Mouse (Mus musculus): ENCODE measurements at regions not wholly inside any gene's neighbourhood (a gene's known extent, or its start where the extent isn't known, plus 50 kb on each side); places are given as distances from the start of the nearest gene placed in this dataset.
A peak's percentile ranks its signal among the peaks of the same experiment; 100 is the strongest.

- DNase-seq: no peak
Measured at GRCm38 (mm10) chr8:23314275-23315123, 903.3 kb downstream of the Mrps31 start.

GRCm38 (mm10) chr8:23319556-23319955 lies 908.4 kb downstream of the Mrps31 start:
- peak; percentile 13 for DNase-seq

- DNase-seq: no peak
Measured at GRCm38 (mm10) chr8:23321166-23321565, 910.0 kb downstream of the Mrps31 start.

- DNase-seq: no peak
Measured at GRCm38 (mm10) chr8:23327283-23327682, 916.1 kb downstream of the Mrps31 start.

GRCm38 (mm10) chr8:23344161-23344560 lies 933.0 kb downstream of the Mrps31 start:
- peak; percentile 35 for DNase-seq

GRCm38 (mm10) chr8:23351367-23351930 lies 940.3 kb downstream of the Mrps31 start:
- no peak for DNase-seq

GRCm38 (mm10) chr8:23352259-23353106 lies 941.3 kb downstream of the Mrps31 start:
- DNase-seq: no peak

GRCm38 (mm10) chr8:23360061-23360622 lies 949.0 kb downstream of the Mrps31 start:
- no peak for DNase-seq

- no peak for DNase-seq
Measured at GRCm38 (mm10) chr8:23360850-23361274, 949.7 kb downstream of the Mrps31 start.

All from kidney, adult 9 months (tissue).